Mouse (Mus musculus) ovary, postnatal 10 days (tissue): ENCODE measurements around the gene Gm14327.
"Not testable (repeated sequence)": the region's sequence is repeated elsewhere in the genome, so short reads cannot be mapped to it uniquely, and the experiment has no call there.

Experiments used
- DNase-seq: peaks from one replicate; pipeline ENCODE4 v3.0.0; 2022; ENCODE audit warnings: low spot score

Gene Gm14327

GRCm38 (mm10) chr2:177897046-177897578 lies at the start of gene Gm14327:
Gene Gm14327 (plus strand): TSS chr2:177897096.
- DNase-seq: not testable (repeated sequence)

GRCm38 (mm10) chr2:177862254-177862653 lies 34.6 kb upstream of the Gm14327 start:
- DNase-seq: not testable (repeated sequence)

GRCm38 (mm10) chr2:177887743-177888142 lies 9.2 kb upstream of the Gm14327 start:
- not testable (repeated sequence) for DNase-seq

- not testable (repeated sequence) for DNase-seq
Measured at GRCm38 (mm10) chr2:177898171-177898570, 1.3 kb downstream of the Gm14327 start.

GRCm38 (mm10) chr2:177903276-177903675 lies 6.4 kb downstream of the Gm14327 start:
- not testable (repeated sequence) for DNase-seq

- DNase-seq: not testable (repeated sequence)
Measured at GRCm38 (mm10) chr2:177925563-177926103, 28.7 kb downstream of the Gm14327 start, which contains the start of gene Zfp972. Gene Zfp972 (minus strand): TSS chr2:177925613.
